Mouse (Mus musculus) brain, embryonic 14.5 days (tissue): ENCODE data around the gene Cilp2.

Experiments
- CTCF ChIP-seq: fragments of 200-500 bp; IDR thresholded peaks from 2 replicates; pipeline ENCODE4 v1.5.1; 2012; ENCODE audit warnings: inconsistent platforms, mild to moderate bottlenecking, moderate library complexity, borderline replicate concordance; ENCODE audit not compliant: insufficient read depth, insufficient read length; ENCODE audit errors: extremely low read depth
- POLR2A ChIP-seq: fragments of 200-500 bp; IDR thresholded peaks from 2 replicates; pipeline ENCODE4 v1.6.1; 2012; ENCODE audit warnings: mild to moderate bottlenecking, inconsistent platforms, borderline replicate concordance; ENCODE audit not compliant: poor library complexity, insufficient read depth, insufficient read length, severe bottlenecking; ENCODE audit errors: extremely low read depth

- TF ChIP-seq POLR2A (no peak), CTCF (no peak)
Measured at GRCm38 (mm10) chr8:69919876-69920662, 32.6 kb upstream of the Cilp2 start.
